Mouse (Mus musculus) myocyte (in vitro differentiated cells): ENCODE data around the gene Myef2. TPM values are rescaled to one million over a fixed set of nuclear protein-coding genes. Genes with fewer than 3 reads are reported as not detected.
"Not testable (repeated sequence)": the region's sequence is repeated elsewhere in the genome, so short reads cannot be mapped to it uniquely, and the experiment has no call there.

Source experiments
- H3K27me3 ChIP-seq: one replicate; pipeline ENCODE4 v1.6.1; 2011; ENCODE audit not compliant: control insufficient read depth, insufficient read depth, insufficient read length
- H3K36me3 ChIP-seq: one replicate; pipeline ENCODE4 v1.6.1; 2011; ENCODE audit not compliant: control insufficient read depth, insufficient read depth
- H3K4me2 ChIP-seq: one replicate; pipeline ENCODE4 v1.6.1; 2011; ENCODE audit warnings: low read depth, control low read depth
- H3K4me3 ChIP-seq: one replicate; pipeline ENCODE4 v1.5.1; 2011; ENCODE audit warnings: mild to moderate bottlenecking, control low read depth, moderate library complexity
- H3K79me2 ChIP-seq: one replicate; pipeline ENCODE4 v1.6.1; 2011; ENCODE audit not compliant: control insufficient read depth, insufficient read depth
- H3ac ChIP-seq: one replicate; pipeline ENCODE4 v1.6.1; 2011; ENCODE audit not compliant: control insufficient read depth, insufficient read length
- CEBPB ChIP-seq: IDR thresholded peaks from 2 replicates; pipeline ENCODE4 v1.6.1; 2011; ENCODE audit warnings: mild to moderate bottlenecking, moderate library complexity; ENCODE audit not compliant: poor library complexity, insufficient read depth, severe bottlenecking
- E2F4 ChIP-seq: IDR thresholded peaks from one replicate; pipeline ENCODE4 v1.6.1; 2011; ENCODE audit warnings: mild to moderate bottlenecking, control low read depth, moderate library complexity; ENCODE audit not compliant: insufficient read depth
- MAX ChIP-seq: IDR thresholded peaks from one replicate; pipeline ENCODE4 v1.6.1; 2011; ENCODE audit warnings: low read depth, mild to moderate bottlenecking, control low read depth
- MYOD1 ChIP-seq, 3 experiments: IDR thresholded peaks; one replicate each; pipeline ENCODE4 v1.6.1; 2011; ENCODE audit warnings: control low read depth in 2 of 3, low read depth in 2 of 3, mild to moderate bottlenecking in 2 of 3, moderate library complexity in 1 of 3; ENCODE audit not compliant: insufficient read length in 2 of 3, control insufficient read depth in 1 of 3
- MYOG ChIP-seq, 3 experiments: IDR thresholded peaks; one replicate each; pipeline ENCODE4 v1.6.1; 2011; ENCODE audit warnings: control low read depth in 2 of 3, low read depth in 2 of 3, mild to moderate bottlenecking in 2 of 3; ENCODE audit not compliant: insufficient read length in 2 of 3, control insufficient read depth in 1 of 3, insufficient read depth in 1 of 3
- POLR2A ChIP-seq: IDR thresholded peaks from one replicate; pipeline ENCODE4 v1.6.1; 2011; ENCODE audit warnings: low read depth, mild to moderate bottlenecking, control low read depth, moderate library complexity; ENCODE audit not compliant: insufficient read length
- POLR2AphosphoS2 ChIP-seq: IDR thresholded peaks from one replicate; pipeline ENCODE4 v1.6.1; 2011; ENCODE audit warnings: low read depth, control low read depth; ENCODE audit not compliant: insufficient read length
- REST ChIP-seq: IDR thresholded peaks from one replicate; pipeline ENCODE4 v1.6.1; 2011; ENCODE audit warnings: mild to moderate bottlenecking, control low read depth, moderate library complexity; ENCODE audit not compliant: insufficient read depth, insufficient read length
- SRF ChIP-seq: IDR thresholded peaks from one replicate; pipeline ENCODE4 v1.6.1; 2011; ENCODE audit warnings: low read depth; ENCODE audit not compliant: control insufficient read depth, insufficient read length
- TCF12 ChIP-seq: IDR thresholded peaks from one replicate; pipeline ENCODE4 v1.6.1; 2011; ENCODE audit warnings: mild to moderate bottlenecking, control low read depth; ENCODE audit not compliant: poor library complexity, insufficient read depth, severe bottlenecking
- TCF3 ChIP-seq: IDR thresholded peaks from one replicate; pipeline ENCODE4 v1.6.1; 2011; ENCODE audit warnings: low read depth, control low read depth; ENCODE audit not compliant: insufficient read length
- USF1 ChIP-seq: IDR thresholded peaks from one replicate; pipeline ENCODE4 v1.6.1; 2011; ENCODE audit warnings: low read depth, mild to moderate bottlenecking, control low read depth, moderate library complexity
- polyA plus RNA-seq: library from polyadenylated mRNA; unstranded; fragments of >200 nt; fragmentation: generic; extraction: Trizol; gene quantifications from one replicate; pipeline ENCODE4 v1.2.1, GENCODE M21; 2012; ENCODE audit warnings: missing spikeins

Gene Myef2
- polyA plus RNA-seq, 1 experiment, result 27.8 TPM

DNA sequence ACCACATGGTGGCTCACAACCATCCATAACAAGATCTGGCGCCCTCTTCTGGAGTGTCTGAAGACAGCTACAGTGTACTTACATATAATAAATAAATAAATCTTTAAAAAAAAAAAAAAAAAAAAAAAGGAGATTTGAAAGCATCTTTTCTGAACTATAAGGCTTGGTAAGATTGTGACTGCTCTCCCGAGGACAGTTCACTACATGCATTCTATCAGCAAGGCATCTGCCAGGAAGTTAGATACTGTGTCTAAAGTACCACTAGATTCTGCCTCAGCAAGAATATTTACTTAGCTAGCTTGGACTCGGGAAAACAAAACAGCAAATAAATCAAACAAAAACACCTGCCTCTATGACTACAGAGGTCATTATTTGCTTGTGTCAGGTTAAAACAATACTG, 31.3 kb downstream of the Myef2 start:
- H3K4me3 ChIP-seq, H3K4me2 ChIP-seq, H3K27me3 ChIP-seq, H3ac ChIP-seq, H3K79me2 ChIP-seq: not testable (repeated sequence)
- peaks cover 61% of the 10 kb centered on the region for H3K36me3 ChIP-seq

DNA sequence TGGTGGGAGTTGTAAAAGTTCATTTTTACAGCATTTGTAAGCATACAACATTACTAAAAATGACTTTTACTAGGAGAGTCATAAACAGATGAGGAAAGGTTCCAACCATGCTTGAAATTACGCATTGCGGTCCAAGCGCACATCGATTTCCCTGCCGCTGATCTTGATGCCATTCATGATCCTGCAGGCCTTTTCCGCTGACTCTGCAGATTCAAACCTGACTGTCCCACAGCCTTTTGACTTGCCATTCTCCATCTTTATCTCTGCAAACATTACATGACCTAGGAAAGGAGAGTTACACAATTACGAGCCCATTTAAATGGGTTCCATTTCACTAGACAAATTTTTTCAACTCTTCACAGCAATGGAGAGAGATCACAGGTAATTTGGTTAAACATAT, 34.7 kb downstream of the Myef2 start:
- no peak overlapping the region for H3ac ChIP-seq
- H3K4me3 ChIP-seq, result no peak overlapping the region
- no peaks in the 10 kb centered on the region for H3K79me2 ChIP-seq
- H3K27me3 ChIP-seq, result no peaks in the 10 kb centered on the region
- no peak for TF ChIP-seq MYOD1 (IDR thresholded peaks at IDR 0.05; ENCODE audit: control insufficient read depth in 1 of 3, insufficient read length in 2 of 3, low read depth in 2 of 3)
- no peak for TF ChIP-seq TCF12
- TF ChIP-seq TCF3, result no peak
- TF ChIP-seq MAX, result no peak
- no peak for TF ChIP-seq REST
- TF ChIP-seq SRF, result no peak
- TF ChIP-seq POLR2AphosphoS2, result no peak
- no peak for TF ChIP-seq MYOG (IDR thresholded peaks at IDR 0.05; ENCODE audit: control insufficient read depth in 1 of 3, insufficient read depth in 1 of 3, insufficient read length in 2 of 3, low read depth in 2 of 3)
- TF ChIP-seq USF1, result no peak
- no peak for TF ChIP-seq CEBPB
- TF ChIP-seq E2F4, result no peak
- no peak for TF ChIP-seq POLR2A
- H3K36me3 ChIP-seq, result peaks cover 49% of the 10 kb centered on the region
- no peak overlapping the region for H3K4me2 ChIP-seq

DNA sequence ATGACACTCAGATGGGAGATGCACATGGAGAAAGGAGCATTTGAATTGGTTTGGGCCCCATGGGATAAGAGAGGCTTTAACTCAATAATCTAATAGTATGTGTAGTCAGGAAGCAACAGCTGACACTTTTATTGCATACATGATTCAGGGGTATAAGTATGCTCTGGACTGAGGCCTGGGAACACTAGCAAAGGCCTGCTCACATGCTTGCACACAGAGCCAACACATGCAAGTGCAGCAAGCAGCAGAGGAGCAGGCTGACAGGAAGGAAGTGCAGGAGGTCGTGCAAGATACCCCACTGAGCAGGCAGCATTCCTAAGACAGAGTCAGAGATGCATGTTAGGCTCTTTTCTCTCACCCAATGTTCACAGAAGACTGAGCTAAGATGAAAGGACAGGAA, 39.6 kb downstream of the Myef2 start:
- Histone ChIP-seq H3ac (no peak overlapping the region), H3K4me2 (no peak overlapping the region), H3K79me2 (no peaks in the 10 kb centered on the region), H3K4me3 (no peak overlapping the region), H3K27me3 (no peaks in the 10 kb centered on the region), H3K36me3 (peaks cover 52% of the 10 kb centered on the region)
- TF ChIP-seq SRF (no peak), TCF12 (no peak), REST (no peak), POLR2AphosphoS2 (no peak), USF1 (no peak), E2F4 (no peak), MYOG (IDR thresholded peaks at IDR 0.05; ENCODE audit: control insufficient read depth in 1 of 3, insufficient read depth in 1 of 3, insufficient read length in 2 of 3, low read depth in 2 of 3) (no peak), POLR2A (no peak), MAX (no peak), CEBPB (no peak), TCF3 (no peak), MYOD1 (IDR thresholded peaks at IDR 0.05; ENCODE audit: control insufficient read depth in 1 of 3, insufficient read length in 2 of 3, low read depth in 2 of 3) (no peak)

DNA sequence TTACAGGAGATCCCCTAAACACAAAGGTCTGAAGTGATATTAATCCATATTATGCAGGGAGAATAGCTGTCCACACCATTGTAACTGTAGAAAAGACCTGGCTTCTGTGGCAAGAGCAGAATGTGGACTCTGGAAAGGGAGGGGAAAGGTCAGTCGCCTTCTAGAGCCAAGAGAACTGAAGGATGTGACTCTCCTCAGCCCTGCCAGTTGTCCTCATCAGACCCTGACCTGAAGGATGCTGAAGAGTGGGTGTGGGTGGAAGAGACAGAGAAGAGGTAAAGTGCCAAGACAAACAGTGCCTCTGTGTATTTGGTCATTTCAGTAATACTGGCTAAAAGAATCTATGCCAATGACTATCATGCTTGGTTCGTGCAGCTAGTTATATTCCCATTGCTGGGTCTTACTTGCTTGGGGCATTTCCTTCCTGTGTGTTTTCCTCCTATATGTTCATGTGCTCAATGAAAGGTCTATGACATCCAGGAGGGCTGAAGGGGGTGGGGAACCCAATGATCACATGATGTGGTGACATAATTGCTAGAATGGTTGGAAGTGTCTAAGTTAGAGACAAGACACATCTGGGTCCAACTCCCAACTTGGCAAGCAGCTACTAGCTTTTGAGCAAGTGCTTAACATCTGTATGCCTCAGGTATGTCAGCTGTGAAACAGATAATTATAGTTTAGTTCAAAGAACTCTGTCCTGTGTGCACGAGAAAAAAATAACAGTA, 50.2 kb downstream of the Myef2 start:
- Histone ChIP-seq H3K36me3 (no peaks in the 10 kb centered on the region), H3K79me2 (no peaks in the 10 kb centered on the region), H3K4me2 (no peak overlapping the region), H3ac (no peak overlapping the region), H3K4me3 (no peak overlapping the region), H3K27me3 (no peaks in the 10 kb centered on the region)
- TF ChIP-seq CEBPB (no peak), MYOG (IDR thresholded peaks at IDR 0.05; ENCODE audit: control insufficient read depth in 1 of 3, insufficient read depth in 1 of 3, insufficient read length in 2 of 3, low read depth in 2 of 3) (no peak), SRF (no peak), POLR2A (no peak), POLR2AphosphoS2 (no peak), USF1 (no peak), MYOD1 (IDR thresholded peaks at IDR 0.05; ENCODE audit: control insufficient read depth in 1 of 3, insufficient read length in 2 of 3, low read depth in 2 of 3) (no peak), E2F4 (no peak), REST (no peak), MAX (no peak), TCF12 (no peak), TCF3 (no peak)

DNA sequence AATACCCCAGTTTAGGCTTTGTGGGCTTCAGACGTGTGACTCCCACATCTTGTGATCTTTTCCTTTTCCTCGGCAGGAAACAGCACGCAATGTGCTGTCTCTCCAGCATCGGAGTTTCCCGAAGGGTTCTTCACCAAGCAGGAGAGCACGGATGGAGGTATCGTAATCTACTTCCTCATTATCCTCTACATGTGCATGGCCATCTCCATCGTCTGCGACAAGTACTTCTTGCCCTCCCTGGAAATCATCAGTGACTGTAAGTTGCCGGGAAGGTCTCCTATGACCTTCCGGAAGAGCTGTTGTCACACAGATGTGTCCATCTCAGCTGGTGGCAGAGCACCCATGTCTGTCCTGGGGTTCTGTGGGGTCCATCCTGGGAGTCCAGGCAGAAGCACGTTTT, 54.8 kb downstream of the Myef2 start:
- Histone ChIP-seq H3ac (no peak overlapping the region), H3K79me2 (no peaks in the 10 kb centered on the region), H3K4me2 (no peak overlapping the region), H3K36me3 (no peaks in the 10 kb centered on the region), H3K4me3 (no peak overlapping the region), H3K27me3 (no peaks in the 10 kb centered on the region)
- no peak for TF ChIP-seq MYOD1 (IDR thresholded peaks at IDR 0.05; ENCODE audit: control insufficient read depth in 1 of 3, insufficient read length in 2 of 3, low read depth in 2 of 3)
- TF ChIP-seq CEBPB, result no peak
- no peak for TF ChIP-seq E2F4
- no peak for TF ChIP-seq POLR2AphosphoS2
- TF ChIP-seq MYOG (IDR thresholded peaks at IDR 0.05; ENCODE audit: control insufficient read depth in 1 of 3, insufficient read depth in 1 of 3, insufficient read length in 2 of 3, low read depth in 2 of 3), result no peak
- TF ChIP-seq USF1, result no peak
- TF ChIP-seq TCF12, result no peak
- TF ChIP-seq POLR2A, result no peak
- TF ChIP-seq REST, result no peak
- TF ChIP-seq MAX, result no peak
- TF ChIP-seq SRF, result no peak
- TF ChIP-seq TCF3, result no peak
